Mouse (Mus musculus) intestine, postnatal 0 days (tissue): ENCODE results near the gene Dnm3. TPM values are rescaled to one million over a fixed set of nuclear protein-coding genes. Genes with fewer than 3 reads are reported as not detected.

Experiments
- ATAC-seq: fragments of 200-750 bp; cut with Nextera tagmentation; 2 replicates; pipeline ENCODE4 v1.8.0; 2017; ENCODE audit warnings: mild to moderate bottlenecking, moderate TSS enrichment, moderate library complexity
- H3K27ac ChIP-seq: fragments of 300-500 bp; sonication (generic); 2 replicates; pipeline ENCODE4 v1.5.1; 2014; ENCODE audit warnings: mild to moderate bottlenecking, low read depth, low read length, moderate library complexity
- H3K27me3 ChIP-seq: fragments of 300-500 bp; sonication (generic); replicated peaks from 2 replicates; pipeline ENCODE4 v1.6.1; 2014; ENCODE audit warnings: low read length, mixed read lengths; ENCODE audit not compliant: control insufficient read depth, insufficient read depth
- H3K36me3 ChIP-seq: fragments of 300-500 bp; sonication (generic); 2 replicates; pipeline ENCODE4 v1.6.1; 2014; ENCODE audit warnings: mild to moderate bottlenecking, moderate library complexity; ENCODE audit not compliant: control insufficient read depth, insufficient read depth
- H3K4me1 ChIP-seq: fragments of 300-500 bp; sonication (generic); replicated peaks from 2 replicates; pipeline ENCODE4 v1.6.1; 2014; ENCODE audit warnings: antibody characterized with exemption, low read length, mixed read lengths; ENCODE audit not compliant: control insufficient read depth, insufficient read depth
- H3K4me2 ChIP-seq: fragments of 300-500 bp; sonication (generic); replicated peaks from 2 replicates; pipeline ENCODE4 v1.6.1; 2014; ENCODE audit warnings: low read depth, mild to moderate bottlenecking, moderate library complexity
- H3K4me3 ChIP-seq: fragments of 300-500 bp; sonication (generic); 2 replicates; pipeline ENCODE4 v1.5.1; 2014; ENCODE audit warnings: low read depth, low read length
- H3K9ac ChIP-seq: fragments of 300-500 bp; sonication (generic); 2 replicates; pipeline ENCODE4 v1.6.1; 2014; ENCODE audit warnings: mild to moderate bottlenecking, low read depth, low read length
- H3K9me3 ChIP-seq: fragments of 300-500 bp; sonication (generic); 2 replicates; pipeline ENCODE4 v1.6.1; 2016; ENCODE audit warnings: mixed run types; ENCODE audit not compliant: control insufficient read depth
- CTCF ChIP-seq: sonication (generic); IDR thresholded peaks from 2 replicates; pipeline ENCODE4 v1.5.1; 2016; ENCODE audit warnings: low read depth, mild to moderate bottlenecking, control low read depth, antibody characterized with exemption, moderate library complexity
- WGBS: fragments of 180-500 bp; shearing (Covaris S2); extraction: QIAGEN DNeasy Blood & Tissue Kit; methylation state at CpG from one replicate; pipeline ENCODE4 v1.1.7; 2014; 5-methylcytosine and 5-hydroxymethylcytosine counted together
- polyA plus RNA-seq: library from polyadenylated mRNA; unstranded; fragments of >200 nt; fragmentation: Nextera tagmentation; extraction: Ambion mirVana; gene quantifications from 2 replicates; pipeline ENCODE4 v1.2.1, GENCODE M21; 2015

The Dnm3 gene
- polyA plus RNA-seq, 1 experiment from 2014 or later: 5.6 TPM

- Histone ChIP-seq H3K9me3 (no peaks in the 10 kb centered on the region), H3K9ac (no peak overlapping the region), H3K27ac (no peak overlapping the region), H3K27me3 (no peaks in the 10 kb centered on the region), H3K4me3 (no peak overlapping the region), H3K4me2 (no peak overlapping the region), H3K36me3 (no peaks in the 10 kb centered on the region), H3K4me1 (no peaks in the 10 kb centered on the region)
- no peak for TF ChIP-seq CTCF
- no peak for ATAC-seq
- WGBS: 43% methylated on average over 3 of the region's 3 CpGs
Observed at GRCm38 (mm10) chr1:162449161-162449909, 28.5 kb downstream of the Dnm3 start.

GRCm38 (mm10) chr1:162444805-162445204 is 33.0 kb downstream of the Dnm3 start:
- ATAC-seq: no peak
- H3K9me3 ChIP-seq: no peaks in the 10 kb centered on the region
- no peaks in the 10 kb centered on the region for H3K4me1 ChIP-seq
- H3K4me2 ChIP-seq: no peak overlapping the region
- H3K4me3 ChIP-seq: no peak overlapping the region
- WGBS: 52% methylated on average over 8 of the region's 8 CpGs
- H3K27me3 ChIP-seq: no peaks in the 10 kb centered on the region
- no peak overlapping the region for H3K27ac ChIP-seq
- no peaks in the 10 kb centered on the region for H3K36me3 ChIP-seq
- no peak for TF ChIP-seq CTCF
- H3K9ac ChIP-seq: no peak overlapping the region

DNA sequence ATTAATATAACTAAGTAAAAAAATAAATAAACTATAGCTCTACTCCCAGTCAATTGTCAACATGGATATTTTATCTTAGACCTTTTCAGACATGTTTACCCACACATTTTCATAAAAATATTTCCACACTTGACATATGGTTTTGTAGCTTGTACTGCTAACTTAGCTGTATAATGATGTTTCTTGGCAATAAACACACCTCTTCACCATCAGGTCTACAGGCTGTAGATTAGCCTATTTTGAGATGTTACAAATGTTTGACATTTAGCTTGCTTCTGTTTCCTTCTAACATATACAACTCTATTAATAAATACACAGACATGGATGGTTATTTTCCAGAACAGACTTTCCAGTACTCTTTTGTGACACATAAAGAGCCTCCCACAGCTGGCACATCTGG is 38.3 kb downstream of the Dnm3 start:
- Histone ChIP-seq H3K9me3 (no peaks in the 10 kb centered on the region), H3K36me3 (no peaks in the 10 kb centered on the region), H3K9ac (no peak overlapping the region), H3K4me3 (no peak overlapping the region), H3K27ac (no peak overlapping the region), H3K4me1 (no peaks in the 10 kb centered on the region), H3K27me3 (no peaks in the 10 kb centered on the region), H3K4me2 (no peak overlapping the region)
- no peak for TF ChIP-seq CTCF
- ATAC-seq: no peak

DNA sequence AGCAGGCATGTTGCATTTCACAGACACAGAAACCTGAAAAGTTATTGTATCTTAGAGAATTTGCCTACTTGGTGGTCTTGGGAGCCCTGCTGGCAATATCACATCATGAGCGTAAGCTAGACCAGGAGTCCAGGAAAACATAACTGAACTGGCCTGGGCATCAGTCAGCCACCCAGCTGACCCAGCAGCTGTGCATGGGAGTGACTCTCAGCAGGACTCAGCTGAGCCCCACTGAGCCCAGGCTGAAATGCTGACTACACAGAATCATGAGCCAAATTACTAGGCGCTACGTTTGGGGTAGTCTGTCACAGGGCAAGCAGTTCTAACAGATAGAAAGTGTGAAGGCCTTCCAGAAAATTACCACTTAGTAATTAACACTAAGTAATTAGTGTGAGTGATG is 41.2 kb downstream of the Dnm3 start:
- no peaks in the 10 kb centered on the region for H3K27me3 ChIP-seq
- 82% methylated on average over 3 of the region's 3 CpGs for WGBS
- H3K9ac ChIP-seq: no peak overlapping the region
- no peak for TF ChIP-seq CTCF
- no peaks in the 10 kb centered on the region for H3K9me3 ChIP-seq
- H3K4me1 ChIP-seq: no peaks in the 10 kb centered on the region
- ATAC-seq: no peak
- H3K36me3 ChIP-seq: no peaks in the 10 kb centered on the region
- H3K4me3 ChIP-seq: no peak overlapping the region
- H3K4me2 ChIP-seq: no peak overlapping the region
- H3K27ac ChIP-seq: no peak overlapping the region

DNA sequence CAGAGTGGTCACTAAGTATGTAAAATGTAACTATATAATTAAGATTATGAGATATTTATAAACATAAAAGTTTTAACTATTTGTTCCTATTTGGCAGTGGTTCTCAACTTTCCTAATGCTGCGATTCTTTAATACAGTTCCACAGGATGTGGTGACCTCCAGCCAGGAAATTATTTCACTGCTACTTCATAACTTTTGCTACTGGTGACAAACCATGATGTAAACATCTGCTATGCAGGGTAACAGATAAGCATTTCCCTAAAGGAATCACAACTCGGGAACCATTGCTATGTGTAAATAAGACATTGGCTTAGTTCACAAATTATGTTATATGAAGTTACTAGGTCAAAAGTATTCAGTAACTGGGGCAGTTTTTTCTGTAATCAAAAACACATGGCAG is 48.9 kb downstream of the Dnm3 start:
- no peak for TF ChIP-seq CTCF
- H3K27me3 ChIP-seq: no peaks in the 10 kb centered on the region
- no peak overlapping the region for H3K4me3 ChIP-seq
- H3K27ac ChIP-seq: no peak overlapping the region
- H3K9ac ChIP-seq: no peak overlapping the region
- ATAC-seq: no peak
- no peaks in the 10 kb centered on the region for H3K4me1 ChIP-seq
- H3K4me2 ChIP-seq: no peak overlapping the region
- WGBS: 38% methylated on average over 2 of the region's 2 CpGs
- no peaks in the 10 kb centered on the region for H3K36me3 ChIP-seq
- H3K9me3 ChIP-seq: no peaks in the 10 kb centered on the region

- H3K36me3 ChIP-seq: no peaks in the 10 kb centered on the region
- H3K27me3 ChIP-seq: no peaks in the 10 kb centered on the region
- H3K9me3 ChIP-seq: no peaks in the 10 kb centered on the region
- no peak overlapping the region for H3K27ac ChIP-seq
- WGBS: 82% methylated on average over 15 of the region's 15 CpGs
- no peak overlapping the region for H3K4me2 ChIP-seq
- no peak for TF ChIP-seq CTCF
- H3K4me3 ChIP-seq: no peak overlapping the region
- ATAC-seq: no peak
- no peak overlapping the region for H3K9ac ChIP-seq
- H3K4me1 ChIP-seq: no peaks in the 10 kb centered on the region
Observed at GRCm38 (mm10) chr1:162425930-162426478, 51.8 kb downstream of the Dnm3 start.
